Mouse (Mus musculus): Measurements from ENCODE around the gene Olfr552.
"Not testable (repeated sequence)": the region's sequence is repeated elsewhere in the genome, so short reads cannot be mapped to it uniquely, and the experiment has no call there.

Olfr552 gene

DNA sequence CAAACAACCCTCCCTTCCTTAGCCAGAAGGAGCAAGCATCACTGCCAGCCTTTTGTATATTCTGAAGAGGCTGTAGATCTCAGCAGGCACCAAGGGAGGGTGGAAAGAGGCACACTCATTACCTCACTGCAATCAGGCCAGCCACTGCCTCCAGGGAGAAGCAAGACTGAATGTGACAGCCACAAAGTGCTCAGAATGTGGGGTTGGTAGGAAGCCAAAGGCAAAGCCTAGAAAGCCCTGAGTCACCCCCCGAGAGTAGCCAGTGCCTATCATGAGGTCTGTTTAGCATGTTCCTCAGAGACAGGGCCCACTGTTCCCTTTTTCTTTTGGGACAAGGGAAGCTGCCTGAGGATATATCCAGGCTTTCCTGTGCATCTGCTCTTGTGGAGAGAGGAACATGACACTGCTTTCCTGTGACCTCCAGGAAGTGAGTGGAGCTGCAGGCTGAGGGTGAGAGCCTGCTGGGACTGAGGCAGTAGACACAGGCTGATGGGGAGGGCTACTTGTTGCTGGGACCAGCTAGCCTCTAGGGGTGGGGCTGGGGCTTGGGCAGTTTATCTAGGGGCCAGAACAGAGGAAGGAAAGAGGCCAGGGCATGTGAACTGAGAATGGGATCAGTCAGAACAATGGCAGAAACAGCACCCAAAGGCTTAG lies at the start of gene Olfr552:
TSS of gene Olfr552 (plus strand) at position 393 of the 654 bp plus-strand sequence.
- no peak for DNase-seq

DNA sequence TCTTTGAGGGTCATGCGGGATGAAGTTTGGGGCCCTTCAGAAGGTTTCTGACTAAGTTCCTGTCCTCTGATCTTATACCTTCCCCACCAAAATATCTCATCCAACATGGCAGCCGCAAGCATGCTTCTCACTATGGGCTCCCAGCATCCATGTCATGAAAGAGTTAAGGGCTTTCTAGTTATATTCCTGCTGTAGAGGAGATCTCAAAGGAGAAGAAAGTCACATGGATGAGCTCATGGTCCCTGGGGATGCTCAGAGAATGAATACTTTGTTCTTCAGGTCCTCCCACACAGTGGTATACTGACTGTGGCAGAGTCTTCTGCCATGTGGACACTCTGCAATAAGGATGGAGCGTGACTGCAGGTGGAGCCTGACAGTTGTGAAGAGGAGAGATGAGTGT lies 48.0 kb upstream of the Olfr552 start, which contains the start of gene Olfr549:
TSS of gene Olfr549 (plus strand) at position 301 of the 400 bp plus-strand sequence.
- no peak for DNase-seq

DNA sequence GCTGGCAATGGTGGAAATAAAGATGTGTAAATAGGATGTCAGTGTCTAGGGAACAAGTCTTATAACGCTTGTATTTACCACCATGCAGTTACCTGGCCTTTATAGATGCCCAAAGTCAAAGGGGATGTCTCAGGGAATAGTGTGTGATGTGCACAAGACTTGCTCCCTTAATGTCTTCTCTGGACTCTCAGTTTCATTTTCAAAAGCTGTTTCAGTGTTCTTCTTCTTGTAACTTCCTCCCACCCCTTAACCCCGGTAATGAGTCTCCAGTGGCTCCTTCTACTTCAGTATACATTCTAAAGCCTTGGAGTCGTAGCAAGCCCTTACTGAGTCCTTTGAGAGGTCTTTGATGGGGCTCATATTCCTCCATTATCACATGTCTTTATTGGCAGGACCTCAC lies 44.3 kb upstream of the Olfr552 start:
- no peak for DNase-seq

DNA sequence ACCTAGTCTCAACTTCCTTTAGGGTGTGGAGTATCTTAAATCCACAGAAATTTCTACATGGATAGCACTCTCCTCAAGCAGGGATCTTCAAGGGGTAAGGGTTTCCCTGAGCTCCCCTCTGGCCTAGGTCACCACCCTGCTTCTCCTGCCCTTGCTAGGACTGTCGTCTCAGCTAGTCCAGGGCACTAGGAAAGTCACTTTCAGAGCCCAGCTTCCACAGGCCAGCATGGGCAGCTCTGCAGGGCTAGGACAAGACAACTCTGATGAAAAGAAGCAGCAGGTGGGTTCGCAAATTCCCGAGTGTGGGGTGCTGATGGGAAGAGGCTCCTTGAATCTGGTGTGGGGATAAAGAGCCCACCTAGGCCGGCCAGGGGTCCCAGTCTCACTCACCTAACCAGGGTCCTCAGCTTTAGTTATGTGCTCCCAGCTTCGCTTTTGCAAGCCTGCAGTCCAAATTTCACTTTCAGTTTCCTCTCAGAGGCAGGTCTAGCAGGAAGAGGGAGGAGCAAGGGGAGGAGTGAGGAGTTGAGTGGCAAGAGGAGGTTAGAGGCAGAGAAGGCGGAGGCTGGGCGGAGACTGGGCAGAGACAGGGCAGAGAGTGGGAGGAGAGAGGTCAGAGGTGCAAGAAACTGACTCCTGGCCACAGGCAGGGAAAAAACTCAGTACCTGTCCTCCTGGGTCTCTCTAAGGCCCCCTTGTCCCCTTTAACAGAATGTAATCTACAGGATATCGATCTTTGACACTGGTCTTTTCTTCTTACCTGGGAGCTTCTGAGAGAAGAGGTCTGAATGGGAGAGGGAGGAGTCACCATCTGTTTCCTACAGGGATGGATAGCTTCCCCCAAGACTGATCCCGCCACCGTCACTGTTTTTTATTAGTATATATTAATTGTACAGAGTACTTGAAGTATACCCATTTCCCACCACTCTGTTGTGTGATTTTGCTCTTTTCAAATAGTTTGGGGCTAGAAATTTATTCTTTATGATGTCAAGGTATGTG lies 32.3 kb upstream of the Olfr552 start, which contains the start of gene Trim21:
TSS of gene Trim21 (minus strand) at position 488 of the 999 bp plus-strand sequence.
- DNase-seq = peak; percentile 87 to 90

DNA sequence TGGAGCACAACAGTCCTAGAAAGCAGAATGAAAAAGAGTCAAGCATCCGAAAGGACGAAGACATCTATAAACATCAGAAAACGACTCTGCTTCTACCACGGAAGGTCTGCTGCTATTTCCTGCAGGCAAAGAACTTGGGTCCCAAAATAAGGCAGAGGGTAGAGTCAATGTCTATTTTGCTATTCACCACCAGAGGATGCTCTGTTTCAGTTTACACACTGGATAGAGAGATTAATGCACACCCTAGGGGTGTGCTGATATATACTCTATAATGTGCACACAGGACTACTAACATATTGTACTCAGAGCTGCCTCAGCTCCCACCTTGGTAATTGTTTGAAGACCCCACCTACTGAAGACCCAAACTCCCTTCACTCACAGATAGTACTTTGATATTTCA lies 31.4 kb upstream of the Olfr552 start:
- DNase-seq = no peak

DNA sequence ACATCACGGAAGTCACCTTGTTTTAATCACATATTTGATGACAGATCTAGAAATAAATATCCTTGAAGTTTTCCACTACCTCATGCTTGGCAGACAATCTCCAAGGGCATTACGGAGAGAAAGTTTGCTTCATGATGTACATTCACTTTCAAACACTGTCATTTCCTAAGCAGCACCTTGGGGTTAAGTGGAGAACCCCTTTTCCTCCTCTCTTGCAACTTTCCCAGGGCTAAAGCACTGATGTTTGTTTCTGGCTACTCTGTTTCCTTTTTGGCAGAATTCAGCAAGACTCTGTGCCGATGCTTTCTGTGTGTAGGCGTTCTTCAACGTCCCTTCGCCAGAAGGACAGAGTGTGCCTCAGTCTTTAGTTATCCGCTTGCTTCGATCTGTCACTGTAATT lies 26.4 kb upstream of the Olfr552 start, which contains the start of gene Olfr550:
TSS of gene Olfr550 (plus strand) at position 301 of the 400 bp plus-strand sequence.
- DNase-seq = no peak

DNA sequence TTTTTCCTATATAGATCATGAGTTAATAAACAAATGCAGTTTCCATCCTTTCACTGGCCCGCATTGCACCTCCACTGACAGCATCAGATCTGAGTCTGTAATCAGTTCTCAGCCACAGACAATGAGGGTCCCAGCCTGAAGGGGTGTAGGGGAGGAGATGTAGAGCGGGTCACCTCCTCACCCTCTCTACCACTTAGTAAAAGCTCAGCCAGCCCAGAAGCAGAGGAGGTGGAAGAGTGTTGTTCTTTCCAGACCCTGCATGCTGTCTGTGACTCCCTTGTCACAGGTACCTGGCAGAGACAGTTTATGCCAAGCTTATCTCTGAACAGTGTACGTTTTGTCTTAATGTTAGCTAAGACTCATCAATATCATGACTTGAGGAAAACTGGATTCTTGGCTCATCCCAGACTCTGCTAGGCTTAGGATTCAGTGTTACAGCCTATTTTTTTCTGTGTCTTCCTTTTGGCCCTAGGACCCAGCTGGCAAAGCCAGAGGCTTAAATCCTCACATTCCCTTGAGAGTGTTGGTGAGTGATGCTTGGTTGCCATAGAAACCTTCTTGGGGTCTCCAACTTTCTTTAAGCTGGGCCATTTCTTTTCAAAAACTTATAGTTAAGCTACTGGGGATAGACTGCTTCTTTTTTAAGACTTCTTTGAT lies 24.3 kb upstream of the Olfr552 start:
- DNase-seq = no peak

DNA sequence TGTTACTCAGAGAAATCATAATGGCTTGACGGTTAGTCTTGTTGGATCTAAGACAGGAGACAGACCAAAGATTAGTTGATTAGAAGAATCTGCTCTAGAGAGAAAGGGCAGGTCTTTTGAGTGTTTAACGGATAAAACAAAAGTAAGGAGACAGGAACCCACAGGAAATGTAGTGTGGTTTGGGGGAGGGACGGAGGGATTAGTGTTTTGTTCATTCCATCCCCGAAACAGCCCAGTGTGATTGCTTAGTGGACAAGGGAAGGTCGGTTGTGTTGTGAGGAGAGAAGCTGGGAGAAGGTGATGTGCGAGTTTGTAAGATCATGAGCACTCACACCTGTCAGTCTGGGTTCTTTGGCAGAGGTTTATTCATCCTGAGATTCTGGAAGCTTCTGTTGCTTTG lies 21.6 kb upstream of the Olfr552 start:
- no peak for DNase-seq

DNA sequence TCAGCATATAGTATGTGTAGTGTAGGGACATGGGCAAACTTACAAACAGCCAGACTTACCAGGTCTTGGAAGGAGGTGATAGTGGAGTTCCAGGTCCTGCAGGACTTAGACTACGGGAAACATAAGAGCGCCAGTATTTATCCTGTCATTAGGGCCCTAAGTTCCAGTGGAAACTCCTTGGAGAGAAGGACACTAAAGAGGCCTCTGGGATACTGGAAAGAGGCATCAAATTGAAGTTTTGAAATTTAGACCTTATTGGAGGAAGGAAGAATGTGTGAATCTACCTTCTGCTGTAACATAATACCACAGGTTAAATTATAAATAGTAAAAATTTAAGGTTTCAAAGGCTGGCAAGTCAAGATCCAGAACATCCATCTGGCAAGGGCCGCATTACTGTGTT lies 5.8 kb upstream of the Olfr552 start, which contains the start of gene Olfr551:
TSS of gene Olfr551 (minus strand) at position 101 of the 400 bp plus-strand sequence.
- DNase-seq = no peak

DNA sequence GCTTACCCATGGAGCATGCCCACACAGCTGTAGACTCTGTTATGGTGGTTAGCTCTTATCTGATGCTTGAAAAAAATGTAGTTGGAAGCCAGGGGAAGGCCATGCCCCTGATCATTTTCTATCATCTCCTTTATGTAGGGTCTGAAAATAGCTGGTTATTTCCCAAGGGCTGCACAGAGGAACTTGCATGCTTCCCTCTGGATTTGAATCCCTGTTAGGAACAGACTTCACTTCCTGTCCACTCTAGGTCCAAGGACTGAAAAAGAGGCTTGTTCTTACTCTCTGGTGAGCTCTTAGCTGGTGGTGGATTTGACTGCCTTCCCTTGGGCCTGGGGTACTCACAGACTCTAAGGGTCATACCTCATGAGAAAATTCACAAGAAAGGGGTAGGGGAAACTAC lies 20.5 kb downstream of the Olfr552 start, which contains the start of gene Olfr553:
TSS of gene Olfr553 (minus strand) at position 101 of the 400 bp plus-strand sequence.
- DNase-seq = no peak

DNA sequence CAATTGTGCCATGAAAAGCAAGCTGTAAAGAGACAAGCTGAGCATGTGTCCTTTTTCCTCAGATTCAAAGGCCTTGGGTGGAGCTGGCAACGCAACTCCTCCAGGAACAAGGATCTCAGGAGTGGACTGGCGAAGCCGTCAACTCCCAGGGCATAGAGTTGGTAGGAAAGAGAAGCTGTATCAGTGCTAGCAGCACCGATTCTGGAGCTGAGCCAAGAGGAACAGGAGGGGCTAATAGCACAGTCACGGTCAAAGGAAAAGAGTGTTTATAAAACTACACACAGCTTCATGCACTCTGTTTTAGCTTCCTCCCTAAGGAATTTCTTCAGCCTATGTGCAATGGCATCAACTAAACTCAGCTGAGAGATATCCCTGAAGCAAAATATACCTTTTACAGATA lies 22.0 kb downstream of the Olfr552 start:
- DNase-seq = peak; percentile 50 to 52

DNA sequence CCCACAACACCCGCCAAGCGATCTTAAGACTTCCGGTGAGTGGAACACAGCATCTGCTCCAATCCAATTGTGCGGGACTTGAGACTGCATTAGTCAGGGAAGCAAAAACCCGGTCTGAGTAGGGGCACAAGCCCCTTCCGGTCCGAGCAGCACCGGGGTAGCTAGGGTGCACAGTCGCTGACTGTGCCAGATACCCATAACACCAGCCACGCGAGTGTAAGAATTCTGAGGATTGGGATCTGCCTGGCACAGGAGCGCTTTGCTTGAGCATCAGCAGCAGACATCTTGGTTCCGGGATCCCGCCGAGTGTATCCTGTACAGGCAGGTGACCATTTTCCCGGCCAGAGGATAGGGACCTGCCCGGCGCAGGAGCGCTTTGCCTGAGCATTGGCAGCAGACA lies 22.8 kb downstream of the Olfr552 start:
- DNase-seq = not testable (repeated sequence)

DNA sequence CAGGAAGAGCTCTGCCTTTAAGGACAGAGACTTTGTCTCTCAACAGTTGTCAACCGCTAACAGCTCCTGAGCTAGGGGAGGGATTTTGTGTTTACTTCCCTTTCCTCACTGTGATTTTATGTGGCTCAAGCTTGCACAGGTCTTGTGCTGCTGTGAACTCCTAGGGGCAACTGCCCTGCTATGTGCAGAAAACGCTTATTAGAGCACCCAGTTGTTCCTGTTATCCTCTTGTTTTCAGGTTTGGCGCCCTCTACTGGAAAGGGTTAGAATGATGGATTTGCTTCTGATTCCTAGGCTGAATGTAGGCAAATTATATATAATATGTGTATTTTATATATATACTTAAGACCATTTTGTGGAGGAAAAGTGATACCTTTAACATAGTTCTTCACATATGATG lies 39.1 kb downstream of the Olfr552 start:
- DNase-seq = peak in 1 of 2 experiments; percentile 55

DNA sequence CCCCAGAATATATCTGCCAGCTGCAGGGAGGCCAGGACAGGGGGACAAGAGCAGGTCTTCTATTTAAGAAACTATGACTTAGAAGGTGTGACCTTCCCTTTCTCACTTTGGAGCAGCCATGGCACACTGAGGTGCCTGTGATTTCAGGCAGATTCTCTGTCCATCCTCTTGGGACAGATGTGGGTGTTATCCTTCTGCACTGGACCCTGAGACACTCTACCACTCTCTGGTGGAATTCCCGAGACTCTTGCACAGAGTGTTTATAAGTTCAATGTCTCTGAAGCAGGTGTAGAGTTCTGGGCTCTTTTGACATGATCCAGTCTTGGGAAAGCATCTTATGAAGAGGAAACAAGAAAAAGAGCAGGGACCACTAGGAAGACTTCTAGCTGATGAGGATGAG lies 40.6 kb downstream of the Olfr552 start, which contains the start of gene Olfr554:
TSS of gene Olfr554 (plus strand) at position 301 of the 400 bp plus-strand sequence.
- no peak for DNase-seq

DNA sequence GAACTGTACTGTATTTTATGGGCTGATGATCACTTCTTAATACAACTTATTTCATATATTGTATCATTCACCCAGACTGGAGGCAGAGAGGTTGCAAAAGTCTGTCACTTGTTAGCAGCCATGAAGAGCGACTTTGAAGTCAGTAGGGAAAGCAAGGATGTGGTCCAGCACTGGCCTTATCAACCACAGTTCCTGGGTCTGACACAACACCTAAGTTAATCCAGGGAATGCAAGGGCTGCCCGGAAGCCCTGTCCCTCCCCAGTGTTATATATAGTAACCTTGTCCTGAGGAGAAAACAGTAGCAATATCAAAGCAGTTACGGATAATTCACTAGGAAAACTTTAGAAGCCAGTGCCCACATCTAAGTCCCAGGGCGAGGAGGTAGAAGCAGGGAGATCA lies 47.4 kb downstream of the Olfr552 start:
- not testable (repeated sequence) for DNase-seq
